Mouse (Mus musculus): ENCODE results near the gene Tcea2.

The Tcea2 gene

DNA sequence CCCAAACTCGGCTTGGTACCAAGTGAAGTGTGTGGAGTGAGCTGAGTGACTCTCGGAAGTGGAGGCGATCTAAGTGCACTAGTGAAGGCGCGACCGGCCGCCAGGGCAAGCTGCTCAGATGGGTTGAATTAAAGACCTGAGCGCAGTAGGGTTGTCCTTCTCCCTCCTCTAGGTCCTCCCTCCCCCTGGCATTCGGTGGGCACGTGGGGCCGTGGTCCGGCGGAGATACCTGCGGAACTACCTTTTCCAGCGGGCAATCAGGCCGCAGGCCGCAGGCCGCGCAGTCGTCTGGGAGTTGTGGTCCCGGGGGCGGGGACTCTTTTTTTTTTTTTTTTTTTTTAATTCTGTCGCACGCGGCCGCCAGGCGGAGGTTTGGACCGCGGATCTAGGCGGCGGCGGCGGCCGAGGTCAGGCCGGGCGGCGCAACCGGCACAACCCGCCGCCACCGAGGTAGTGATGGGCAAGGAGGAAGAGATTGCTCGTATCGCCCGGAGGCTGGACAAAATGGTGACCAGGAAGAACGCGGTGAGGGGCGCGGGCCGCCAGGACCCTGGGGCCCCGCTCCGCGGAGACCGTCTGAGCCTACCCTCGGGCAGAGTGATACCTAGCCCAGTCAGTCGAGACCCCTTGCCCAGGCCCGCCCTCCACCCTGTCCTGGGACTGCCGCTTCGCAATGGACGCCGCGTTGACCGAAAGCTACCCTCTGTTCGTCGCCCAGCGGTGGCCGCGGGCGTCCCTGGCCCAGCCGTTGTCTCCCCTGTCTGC lies at the start of gene Tcea2:
Tcea2 (plus strand) TSS at position 360 of the 765 bp plus-strand sequence.
- DNase-seq, result peak; percentile 85

DNA sequence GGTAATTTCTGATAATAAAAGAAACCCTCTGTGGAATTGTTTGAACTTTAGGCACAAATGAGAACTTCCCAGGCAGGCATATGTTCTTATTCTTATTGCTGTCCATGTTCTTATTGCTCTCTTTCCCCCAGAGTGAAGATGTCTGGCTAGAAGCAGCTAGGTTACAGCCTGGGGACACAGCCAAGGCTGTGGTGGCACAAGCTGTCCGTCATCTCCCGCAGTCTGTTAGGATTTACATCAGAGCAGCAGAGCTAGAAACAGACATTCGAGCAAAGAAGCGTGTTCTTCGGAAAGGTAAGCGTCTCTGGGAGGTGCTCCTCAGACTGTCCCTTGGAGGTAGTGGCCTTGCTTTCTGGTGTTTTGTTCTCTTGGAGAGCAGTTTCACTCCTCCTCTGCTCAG lies 47.5 kb upstream of the Tcea2 start:
- no peak for DNase-seq

DNA sequence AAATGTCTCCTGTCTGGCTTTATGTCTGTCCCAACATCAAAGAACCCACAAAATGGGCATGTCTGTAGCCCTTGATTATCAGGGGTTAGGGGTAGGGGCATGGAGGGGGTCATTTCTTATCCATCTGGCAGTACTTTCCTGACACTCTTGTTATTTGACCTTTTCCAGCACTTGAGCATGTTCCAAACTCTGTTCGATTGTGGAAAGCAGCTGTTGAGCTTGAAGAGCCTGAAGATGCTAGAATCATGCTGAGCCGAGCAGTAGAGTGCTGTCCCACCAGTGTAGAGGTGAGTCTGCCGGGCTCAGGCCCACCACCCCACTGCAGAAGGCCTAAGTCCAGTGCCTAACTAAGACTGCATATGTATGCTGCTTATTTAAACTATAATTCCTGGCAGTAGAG lies 44.2 kb upstream of the Tcea2 start:
- DNase-seq, result no peak

GRCm38 (mm10) chr2:181644361-181644760 lies 35.7 kb upstream of the Tcea2 start:
- peak; percentile 67 for DNase-seq

GRCm38 (mm10) chr2:181645666-181646065 lies 34.4 kb upstream of the Tcea2 start:
- no peak for DNase-seq

GRCm38 (mm10) chr2:181646626-181647472 lies 33.3 kb upstream of the Tcea2 start:
- no peak for DNase-seq

DNA sequence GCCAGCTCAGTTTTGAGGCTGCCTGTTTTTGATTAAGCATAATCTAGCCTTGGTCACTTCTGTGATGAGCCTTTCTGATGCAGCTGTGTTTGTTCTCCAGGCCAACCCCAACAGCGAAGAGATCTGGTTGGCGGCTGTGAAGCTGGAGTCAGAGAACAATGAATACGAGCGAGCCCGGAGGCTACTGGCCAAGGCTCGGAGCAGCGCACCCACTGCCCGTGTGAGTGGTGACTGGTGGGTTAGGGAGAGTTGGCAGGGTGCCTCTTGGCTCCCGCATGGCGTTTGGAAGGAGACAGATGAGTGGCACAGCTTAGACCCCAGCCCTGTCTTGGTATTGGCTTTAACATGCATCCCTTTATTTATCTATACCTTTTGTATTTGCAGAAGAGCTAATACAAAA lies 31.2 kb upstream of the Tcea2 start:
- DNase-seq, result no peak

DNA sequence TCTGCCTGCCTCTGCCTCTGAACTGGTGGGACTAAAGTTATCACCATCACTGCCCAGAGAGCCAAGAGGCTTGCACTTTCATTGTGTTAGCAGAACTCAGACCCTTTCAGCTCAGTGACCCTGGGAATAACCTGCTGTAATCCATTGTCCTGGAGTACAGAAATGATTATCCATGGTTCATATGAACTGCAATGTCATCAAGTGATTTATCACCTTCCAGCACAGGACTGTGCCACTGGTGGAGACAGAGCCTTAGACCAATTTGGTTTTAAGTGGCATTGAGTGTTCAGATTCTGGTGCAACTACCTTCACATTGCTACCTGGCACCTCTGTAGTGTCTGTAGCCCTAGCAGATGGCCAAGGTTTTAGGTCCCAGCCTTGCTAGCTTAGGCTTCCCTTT lies 27.0 kb upstream of the Tcea2 start:
- DNase-seq, result no peak

- DNase-seq, result no peak
Observed at GRCm38 (mm10) chr2:181653523-181653922, 26.6 kb upstream of the Tcea2 start.

DNA sequence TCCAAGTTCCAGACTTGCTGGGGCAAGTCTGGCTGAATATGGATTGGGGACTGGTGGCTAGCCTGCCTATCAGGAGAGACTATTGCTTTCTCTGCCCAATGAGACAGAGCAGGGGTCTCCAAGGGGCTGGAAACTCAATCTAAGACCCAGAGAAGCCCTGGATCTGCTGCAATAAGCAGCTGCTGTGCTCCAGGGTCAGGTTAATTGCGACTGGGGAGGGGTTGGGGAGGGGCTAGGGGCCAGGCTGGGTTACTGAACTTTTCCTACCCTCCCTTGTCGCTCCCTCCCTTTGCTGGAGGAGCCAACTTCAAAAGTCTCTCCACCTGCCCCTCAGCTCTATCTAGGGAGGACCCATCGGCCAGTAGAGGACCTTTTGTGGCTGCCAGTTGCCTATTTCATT lies 23.4 kb upstream of the Tcea2 start, which contains the start of gene Gm29797:
Gm29797 (plus strand) TSS at position 301 of the 400 bp plus-strand sequence.
- no peak for DNase-seq

DNA sequence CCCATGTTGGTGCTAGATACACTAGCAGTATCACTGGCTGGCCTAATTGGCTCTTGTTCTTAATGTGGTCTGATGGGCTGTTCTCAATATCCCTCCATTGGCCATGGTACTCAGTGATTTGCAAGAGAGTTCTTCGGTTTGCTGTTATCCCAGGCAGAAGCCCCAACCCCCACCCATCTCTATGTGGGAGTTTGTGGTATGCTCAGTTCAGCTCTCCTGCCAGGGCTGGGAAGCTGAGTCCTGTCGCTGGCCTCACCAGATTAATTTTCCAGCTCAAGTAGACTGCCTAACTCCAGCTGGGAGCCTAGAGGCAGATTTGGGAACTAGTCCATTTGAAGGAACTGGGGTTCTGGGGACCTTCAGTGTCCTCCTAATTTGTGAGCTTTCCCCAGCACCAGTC lies 22.7 kb upstream of the Tcea2 start:
- DNase-seq, result no peak

- no peak for DNase-seq
Observed at GRCm38 (mm10) chr2:181658528-181658927, 21.6 kb upstream of the Tcea2 start.

DNA sequence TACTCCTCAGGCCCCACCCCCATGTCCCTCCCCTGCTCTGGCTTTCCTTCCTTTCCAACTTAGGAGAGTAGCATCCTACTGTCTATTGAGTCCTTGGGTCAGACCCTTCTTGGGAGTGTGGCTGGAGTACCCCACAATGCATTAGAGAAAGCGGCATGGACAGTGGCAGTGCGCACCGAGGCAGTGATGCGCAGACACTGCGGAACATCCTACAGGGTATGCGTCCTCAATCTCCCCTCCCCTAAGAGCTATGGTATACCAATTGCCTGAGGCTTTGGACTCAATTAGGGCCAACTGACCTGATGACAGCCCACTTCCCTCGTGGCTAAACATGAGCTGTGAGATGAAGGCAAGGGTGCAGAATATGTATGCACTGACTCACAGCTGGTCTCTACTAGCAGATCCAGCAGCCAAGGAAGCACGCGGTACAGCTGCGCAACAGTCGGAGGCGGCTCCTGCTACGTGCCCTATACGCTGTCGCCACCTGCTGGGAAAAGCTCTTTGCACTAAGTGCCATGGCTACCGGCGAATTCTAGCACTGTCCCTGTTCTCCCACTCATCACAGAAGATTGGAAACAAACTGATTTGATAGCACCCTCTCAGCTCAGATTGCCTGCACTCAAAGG lies 21.1 kb upstream of the Tcea2 start:
- peak; percentile 86 for DNase-seq

- DNase-seq, result peak; percentile 93
Observed at GRCm38 (mm10) chr2:181659609-181660055, 20.5 kb upstream of the Tcea2 start.

DNA sequence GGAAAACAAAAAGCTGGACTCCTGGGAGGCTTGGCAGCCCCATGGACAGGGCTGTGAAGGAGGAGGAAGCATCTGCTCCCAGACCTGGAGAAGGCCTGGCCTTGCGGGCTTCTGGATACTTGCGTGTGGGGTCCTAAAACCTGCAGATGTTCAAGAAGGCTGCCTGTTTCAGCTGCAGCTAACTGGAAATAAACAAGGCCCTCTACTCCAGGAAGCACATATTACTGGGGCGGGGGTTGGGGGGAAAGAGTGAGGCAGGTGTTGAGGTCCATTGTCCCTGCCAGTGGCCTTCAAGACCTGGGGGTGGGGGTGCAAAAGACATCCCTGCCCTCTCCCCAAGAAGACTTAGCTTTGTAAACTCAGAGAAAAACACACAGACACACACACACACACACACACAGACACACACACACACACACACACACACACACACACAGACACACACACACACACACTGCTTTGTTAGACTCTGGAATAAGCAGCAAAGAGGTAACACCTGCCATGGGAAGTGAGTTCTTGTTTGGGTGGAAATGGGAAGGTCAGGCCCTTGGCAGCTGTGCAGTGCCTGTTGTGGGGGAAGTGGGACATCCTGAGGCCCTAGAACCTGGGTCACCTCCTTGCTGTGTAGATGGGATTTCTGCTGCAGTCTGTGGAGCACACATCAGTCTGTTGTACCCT lies 17.4 kb upstream of the Tcea2 start:
- peak; percentile 63 for DNase-seq

GRCm38 (mm10) chr2:181663298-181663630 lies 16.8 kb upstream of the Tcea2 start:
- peak; percentile 81 for DNase-seq

DNA sequence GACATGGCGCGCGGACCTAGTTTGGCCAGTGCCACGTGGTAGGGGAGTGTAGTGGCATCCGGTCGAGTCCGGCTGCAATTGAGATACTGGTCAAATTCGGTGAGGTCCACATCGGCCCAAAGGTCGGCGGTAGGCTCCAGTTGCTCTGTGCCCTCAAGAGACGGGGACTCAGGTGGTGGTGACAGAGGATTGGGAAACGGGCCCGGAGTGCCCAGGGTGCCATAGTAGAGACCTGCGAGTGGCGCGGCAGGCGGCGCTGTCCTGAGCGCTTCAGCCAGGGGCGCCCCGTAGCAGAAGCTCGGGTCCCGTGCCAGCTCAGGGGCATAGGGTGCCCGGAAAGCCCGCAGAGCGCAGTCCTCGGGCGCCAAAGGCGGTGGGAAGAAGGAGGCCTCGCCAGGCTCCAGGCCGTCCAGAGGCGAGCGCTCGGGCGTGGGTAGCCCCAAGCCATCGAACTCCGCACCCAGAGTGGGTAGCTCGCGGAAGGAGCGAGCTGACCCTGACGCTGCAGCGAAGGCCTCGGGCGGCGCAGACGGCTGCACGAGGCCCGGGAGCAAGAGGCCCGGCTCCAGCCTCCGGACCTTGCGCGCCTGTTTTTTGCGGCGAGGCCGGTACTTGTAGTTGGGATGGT lies 9.7 kb upstream of the Tcea2 start:
- DNase-seq, result peak; percentile 53

GRCm38 (mm10) chr2:181670913-181671311 lies 9.2 kb upstream of the Tcea2 start:
- no peak for DNase-seq

DNA sequence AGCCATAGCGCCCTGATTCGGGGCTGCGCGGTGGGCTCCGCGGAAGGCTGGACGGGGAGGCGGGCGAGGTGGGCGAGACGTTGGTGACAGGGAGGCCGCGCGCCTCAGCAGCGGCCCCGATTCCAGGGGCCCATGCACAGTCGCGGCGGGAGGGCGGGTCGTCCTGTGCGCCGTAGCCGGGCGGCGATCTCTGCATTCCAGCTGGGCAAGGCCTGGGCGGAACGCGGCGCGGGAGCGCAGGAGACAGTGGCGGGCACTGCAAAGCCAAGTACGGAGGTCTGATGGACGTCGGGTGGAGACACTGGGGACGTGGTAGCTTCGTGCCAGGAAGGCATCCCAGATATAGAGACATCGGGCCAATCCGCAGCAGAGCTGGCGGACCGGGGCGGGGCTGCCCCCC lies 8.8 kb upstream of the Tcea2 start, which contains the start of gene Sox18:
Sox18 (minus strand) TSS at position 315 of the 400 bp plus-strand sequence.
- DNase-seq, result peak; percentile 83

DNA sequence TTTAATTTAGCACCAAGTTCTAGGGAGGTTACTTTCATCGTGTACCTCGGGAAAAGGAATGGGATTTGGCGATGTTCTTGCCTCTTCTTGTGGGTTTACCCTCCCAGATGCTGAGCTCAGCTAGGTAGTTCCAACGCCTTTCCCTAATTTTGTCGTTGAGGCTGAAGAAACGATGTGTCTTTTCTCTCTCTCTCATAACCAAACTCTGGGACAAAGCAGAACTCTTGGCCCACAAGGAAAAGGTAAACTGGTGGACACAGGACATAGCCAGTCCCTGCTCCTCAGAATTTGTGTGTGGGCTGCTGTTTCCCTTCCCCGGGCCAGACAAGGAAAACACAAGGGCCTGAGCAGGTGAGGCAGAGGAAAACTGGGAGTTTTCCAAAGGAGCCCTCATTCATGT lies 8.1 kb upstream of the Tcea2 start:
- no peak for DNase-seq

GRCm38 (mm10) chr2:181673501-181673900 lies 6.6 kb upstream of the Tcea2 start:
- DNase-seq, result no peak

- DNase-seq, result no peak
Observed at GRCm38 (mm10) chr2:181674934-181675333, 5.2 kb upstream of the Tcea2 start.

Measured in kidney, postnatal 10 days (tissue).